Mouse (Mus musculus) thymus, adult 2 months (tissue): ENCODE measurements around the gene Orc3.

Experiments used
- CTCF ChIP-seq: fragments of 200-500 bp; IDR thresholded peaks from 2 replicates; pipeline ENCODE4 v1.5.1; 2012; ENCODE audit warnings: mild to moderate bottlenecking, control low read depth, low read length, moderate library complexity, borderline replicate concordance; ENCODE audit not compliant: control insufficient read depth, poor library complexity, insufficient read depth; ENCODE audit errors: extremely low read depth
- POLR2A ChIP-seq: fragments of 200-500 bp; IDR thresholded peaks from 2 replicates; pipeline ENCODE4 v1.6.1; 2012; ENCODE audit warnings: mild to moderate bottlenecking, low read length, control low read depth, moderate library complexity; ENCODE audit not compliant: control insufficient read depth, poor library complexity, insufficient read depth; ENCODE audit errors: extremely low read depth

DNA sequence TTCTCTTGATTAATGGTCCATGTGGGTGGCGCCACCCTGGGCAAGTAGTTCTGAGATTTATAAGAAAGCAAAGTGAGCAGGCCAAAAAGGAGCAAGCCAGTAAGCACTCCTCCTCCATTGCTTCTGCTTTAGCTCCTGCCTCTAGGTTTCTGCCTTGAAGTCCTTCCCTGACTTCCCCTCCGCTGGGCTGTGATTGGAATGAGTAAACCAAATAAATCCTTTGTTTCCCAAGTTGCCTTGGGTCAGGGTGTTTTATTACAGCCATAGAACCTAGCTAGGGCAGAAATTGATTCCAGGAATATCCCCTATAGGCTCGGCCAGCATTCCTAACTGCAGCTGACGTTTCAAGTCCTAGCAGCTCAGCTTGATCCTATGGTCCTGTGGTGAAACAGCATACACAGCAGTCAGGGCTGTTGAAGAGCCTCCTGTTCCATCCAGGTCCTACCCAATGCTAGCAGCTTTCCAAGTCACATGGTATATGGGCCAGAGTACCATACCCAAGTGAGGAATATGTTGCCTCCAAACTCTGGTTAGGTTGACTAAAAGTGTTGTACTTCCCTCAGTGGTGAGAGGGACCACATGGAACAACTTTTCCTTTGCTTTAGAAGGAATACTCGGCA, 25.1 kb upstream of the Orc3 start:
- TF ChIP-seq POLR2A (no peak), CTCF (no peak)
